Mouse (Mus musculus): ENCODE results near the gene Prkcb. TPM values are rescaled to one million over a fixed set of nuclear protein-coding genes. Genes with fewer than 3 reads are reported as not detected.
"Not testable (repeated sequence)": the region's sequence is repeated elsewhere in the genome, so short reads cannot be mapped to it uniquely, and the experiment has no call there.

Prkcb gene
- 44.9 and 74.2 TPM in 2 replicates for polyA plus RNA-seq (2012; rRNA removed)

GRCm38 (mm10) chr7:122288605-122289242 lies at the start of gene Prkcb:
Gene Prkcb, plus strand, starts transcription at chr7:122288751.
- TF ChIP-seq POLR2A (IDR thresholded peaks at IDR 0.05; ENCODE audit: borderline replicate concordance, extremely low read depth, insufficient read depth, insufficient read length, poor library complexity, severe bottlenecking) (0 out of 2 replicates have a peak, but pooled peaks have one; percentile 16), CTCF (IDR thresholded peaks at IDR 0.05; ENCODE audit: borderline replicate concordance, extremely low read depth, insufficient read depth, insufficient read length) (no peak)
- peak; percentile 89 for DNase-seq (ENCODE audit: low read depth)

- no peak for DNase-seq (ENCODE audit: low read depth)
- TF ChIP-seq POLR2A (IDR thresholded peaks at IDR 0.05; ENCODE audit: borderline replicate concordance, extremely low read depth, insufficient read depth, insufficient read length, poor library complexity, severe bottlenecking): no peak
- no peak for TF ChIP-seq CTCF (IDR thresholded peaks at IDR 0.05; ENCODE audit: borderline replicate concordance, extremely low read depth, insufficient read depth, insufficient read length)
These were observed 49.6 kb upstream of the Prkcb start for GRCm38 (mm10) chr7:122238939-122239338.

GRCm38 (mm10) chr7:122240413-122241119 lies 48.0 kb upstream of the Prkcb start:
- TF ChIP-seq CTCF (IDR thresholded peaks at IDR 0.05; ENCODE audit: borderline replicate concordance, extremely low read depth, insufficient read depth, insufficient read length) (no peak), POLR2A (IDR thresholded peaks at IDR 0.05; ENCODE audit: borderline replicate concordance, extremely low read depth, insufficient read depth, insufficient read length, poor library complexity, severe bottlenecking) (no peak)
- no peak for DNase-seq (ENCODE audit: low read depth)

- TF ChIP-seq POLR2A (IDR thresholded peaks at IDR 0.05; ENCODE audit: borderline replicate concordance, extremely low read depth, insufficient read depth, insufficient read length, poor library complexity, severe bottlenecking) (no peak), CTCF (IDR thresholded peaks at IDR 0.05; ENCODE audit: borderline replicate concordance, extremely low read depth, insufficient read depth, insufficient read length) (peak; percentile 69; the same call in 1 of the 2 replicates)
- peak; percentile 78 for DNase-seq (ENCODE audit: low read depth)
These were observed 46.3 kb upstream of the Prkcb start for GRCm38 (mm10) chr7:122242260-122242659.

GRCm38 (mm10) chr7:122242744-122243143 lies 45.8 kb upstream of the Prkcb start:
- DNase-seq (ENCODE audit: low read depth): not testable (repeated sequence)

- DNase-seq (ENCODE audit: low read depth): peak; percentile 72
- TF ChIP-seq POLR2A (IDR thresholded peaks at IDR 0.05; ENCODE audit: borderline replicate concordance, extremely low read depth, insufficient read depth, insufficient read length, poor library complexity, severe bottlenecking) (no peak), CTCF (IDR thresholded peaks at IDR 0.05; ENCODE audit: borderline replicate concordance, extremely low read depth, insufficient read depth, insufficient read length) (no peak)
These were observed 44.4 kb upstream of the Prkcb start for GRCm38 (mm10) chr7:122244166-122244565.

- DNase-seq (ENCODE audit: low read depth): peak; percentile 70
- TF ChIP-seq CTCF (IDR thresholded peaks at IDR 0.05; ENCODE audit: borderline replicate concordance, extremely low read depth, insufficient read depth, insufficient read length) (no peak), POLR2A (IDR thresholded peaks at IDR 0.05; ENCODE audit: borderline replicate concordance, extremely low read depth, insufficient read depth, insufficient read length, poor library complexity, severe bottlenecking) (no peak)
These were observed 44.0 kb upstream of the Prkcb start for GRCm38 (mm10) chr7:122244584-122244983.

GRCm38 (mm10) chr7:122245976-122246375 lies 42.6 kb upstream of the Prkcb start:
- DNase-seq (ENCODE audit: low read depth): no peak
- TF ChIP-seq CTCF (IDR thresholded peaks at IDR 0.05; ENCODE audit: borderline replicate concordance, extremely low read depth, insufficient read depth, insufficient read length) (no peak), POLR2A (IDR thresholded peaks at IDR 0.05; ENCODE audit: borderline replicate concordance, extremely low read depth, insufficient read depth, insufficient read length, poor library complexity, severe bottlenecking) (no peak)

- no peak for TF ChIP-seq CTCF (IDR thresholded peaks at IDR 0.05; ENCODE audit: borderline replicate concordance, extremely low read depth, insufficient read depth, insufficient read length)
- TF ChIP-seq POLR2A (IDR thresholded peaks at IDR 0.05; ENCODE audit: borderline replicate concordance, extremely low read depth, insufficient read depth, insufficient read length, poor library complexity, severe bottlenecking): no peak
- DNase-seq (ENCODE audit: low read depth): no peak
These were observed 41.2 kb upstream of the Prkcb start for GRCm38 (mm10) chr7:122247254-122247864.

- no peak for TF ChIP-seq POLR2A (IDR thresholded peaks at IDR 0.05; ENCODE audit: borderline replicate concordance, extremely low read depth, insufficient read depth, insufficient read length, poor library complexity, severe bottlenecking)
- TF ChIP-seq CTCF (IDR thresholded peaks at IDR 0.05; ENCODE audit: borderline replicate concordance, extremely low read depth, insufficient read depth, insufficient read length): no peak
- no peak for DNase-seq (ENCODE audit: low read depth)
These were observed 39.2 kb upstream of the Prkcb start for GRCm38 (mm10) chr7:122249321-122249821.

- DNase-seq (ENCODE audit: low read depth): peak; percentile 86
- TF ChIP-seq POLR2A (IDR thresholded peaks at IDR 0.05; ENCODE audit: borderline replicate concordance, extremely low read depth, insufficient read depth, insufficient read length, poor library complexity, severe bottlenecking): no peak
- TF ChIP-seq CTCF (IDR thresholded peaks at IDR 0.05; ENCODE audit: borderline replicate concordance, extremely low read depth, insufficient read depth, insufficient read length): peak; percentile 74
These were observed 37.1 kb upstream of the Prkcb start for GRCm38 (mm10) chr7:122251197-122252011.
